Mouse (Mus musculus): ENCODE measurements at regions not wholly inside any gene's neighbourhood (a gene's known extent, or its start where the extent isn't known, plus 50 kb on each side); places are given as distances from the start of the nearest gene placed in this dataset.
"Not testable (repeated sequence)": the region's sequence is repeated elsewhere in the genome, so short reads cannot be mapped to it uniquely, and the experiment has no call there.

DNA sequence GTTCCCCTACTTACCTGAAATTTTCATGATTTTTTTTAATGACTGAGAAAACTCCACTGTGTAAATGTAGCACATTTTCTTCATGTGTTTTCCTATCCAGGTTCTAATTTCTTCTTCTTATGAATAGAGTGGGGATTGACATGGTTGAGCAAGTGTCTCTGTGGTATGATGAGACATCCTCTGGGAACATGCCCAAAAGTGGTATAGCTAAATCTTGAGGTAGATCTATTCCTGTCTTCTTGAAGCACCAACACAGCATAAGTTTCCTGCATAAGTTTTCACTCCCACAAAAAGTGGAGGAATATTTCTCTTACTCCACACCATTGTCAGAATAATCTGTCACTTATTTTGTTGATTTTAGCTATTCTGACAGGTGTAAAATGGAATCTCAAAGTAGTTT, 161.1 kb upstream of the Oprm1 start:
- ATAC-seq (replicated peaks; ENCODE audit: insufficient number of reproducible peaks, insufficient read depth, low FRiP score, low read depth) = no peak

DNA sequence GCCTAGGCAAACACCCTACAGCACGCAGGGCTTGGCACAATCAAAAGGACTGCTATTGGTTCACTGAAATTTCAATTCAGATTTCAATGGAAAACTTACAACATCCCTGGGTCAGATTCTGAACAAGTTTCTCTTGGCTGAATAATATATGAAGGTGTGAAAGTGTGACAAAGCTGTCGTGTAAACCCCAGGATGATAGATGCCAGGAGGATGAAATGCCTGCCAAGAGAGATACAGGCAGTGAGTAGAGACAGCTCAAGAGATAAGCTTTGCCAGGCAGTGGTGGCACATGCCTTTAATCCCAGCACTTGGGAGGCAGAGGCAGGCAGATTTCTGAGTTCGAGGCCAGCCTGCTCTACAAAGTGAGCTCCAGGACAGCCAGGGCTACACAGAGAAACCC, 159.7 kb upstream of the Oprm1 start:
- not testable (repeated sequence) for H3K27me3 ChIP-seq; H3K9me3 ChIP-seq (replicated peaks); H3K9ac ChIP-seq; H3K27ac ChIP-seq; H3K36me3 ChIP-seq; H3K4me3 ChIP-seq; H3K4me1 ChIP-seq (replicated peaks); H3K4me2 ChIP-seq; ATAC-seq (replicated peaks; ENCODE audit: insufficient number of reproducible peaks, insufficient read depth, low FRiP score, low read depth)
- WGBS = 67% methylated on average over 3 of the region's 3 CpGs

More for the DNA sequence above, 161.1 kb upstream of the Oprm1 start:
- Histone ChIP-seq H3K27ac (no peak overlapping the region), H3K4me3 (no peak overlapping the region), H3K9me3 (replicated peaks) (no peaks in the 10 kb centered on the region), H3K4me2 (no peak overlapping the region), H3K36me3 (no peaks in the 10 kb centered on the region), H3K9ac (no peak overlapping the region), H3K4me1 (replicated peaks) (no peaks in the 10 kb centered on the region), H3K27me3 (no peaks in the 10 kb centered on the region)

DNA sequence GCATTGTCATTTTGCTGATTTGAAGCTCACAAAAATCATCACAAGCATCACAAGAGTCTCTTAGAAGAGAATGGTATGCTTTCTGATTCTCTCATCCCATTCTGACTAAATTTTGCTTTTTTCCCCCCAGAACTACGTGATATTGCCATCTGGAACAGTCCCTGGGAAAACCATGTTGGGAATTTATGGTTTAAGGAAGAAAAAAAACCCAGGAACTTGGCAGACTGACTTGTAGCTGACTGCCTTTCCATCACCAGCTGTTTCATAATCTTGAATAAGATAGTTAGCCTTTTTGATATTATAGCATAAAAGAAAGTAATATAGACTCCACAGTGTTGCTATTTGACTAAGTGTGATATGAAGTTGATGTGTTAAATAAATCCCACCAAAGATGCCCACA, 110.7 kb upstream of the Oprm1 start:
- Histone ChIP-seq H3K9ac (no peak overlapping the region), H3K9me3 (replicated peaks) (no peaks in the 10 kb centered on the region), H3K4me3 (no peak overlapping the region), H3K36me3 (no peaks in the 10 kb centered on the region), H3K27ac (no peak overlapping the region), H3K27me3 (no peaks in the 10 kb centered on the region), H3K4me2 (no peak overlapping the region), H3K4me1 (replicated peaks) (no peaks in the 10 kb centered on the region)
- WGBS = 28% methylated on average over 1 of the region's 1 CpGs
- ATAC-seq (replicated peaks; ENCODE audit: insufficient number of reproducible peaks, insufficient read depth, low FRiP score, low read depth) = no peak

DNA sequence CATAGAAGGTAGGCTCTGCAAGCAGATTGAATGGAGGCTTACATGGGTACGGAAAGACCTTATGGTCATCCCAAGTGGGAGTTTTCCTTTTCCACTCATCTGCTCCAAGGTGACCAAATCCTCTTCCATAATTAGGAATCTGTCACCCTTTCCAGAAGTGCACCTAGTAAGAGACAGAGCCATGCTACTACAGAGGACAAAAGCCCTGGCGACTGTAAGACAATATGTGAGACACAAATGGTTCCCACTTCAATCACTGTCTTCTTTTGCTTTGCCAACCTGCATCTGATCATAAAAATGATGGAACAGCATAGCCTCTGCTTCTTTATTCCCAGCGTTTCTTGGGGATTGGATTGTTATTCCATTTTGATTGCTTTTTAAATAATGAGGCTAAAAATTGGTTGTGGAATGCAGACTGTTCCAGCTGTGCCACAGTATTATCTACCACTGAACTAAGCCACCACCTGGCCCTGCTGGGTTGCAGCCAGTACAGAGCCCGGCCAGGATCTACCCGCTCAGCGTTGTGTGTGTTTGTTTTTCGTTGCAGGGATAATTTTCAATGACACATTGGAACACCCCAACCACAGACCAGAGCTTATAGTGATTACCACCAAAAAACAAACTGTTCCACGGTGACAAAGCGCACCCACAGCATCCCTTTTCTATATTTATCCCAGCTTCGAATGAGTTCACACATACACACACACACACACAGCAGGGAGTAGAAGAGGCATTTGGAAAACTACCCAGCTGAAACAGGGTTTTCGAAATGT, 72.8 kb upstream of the Oprm1 start:
- H3K27me3 ChIP-seq = no peaks in the 10 kb centered on the region
- no peaks in the 10 kb centered on the region for H3K9me3 ChIP-seq (replicated peaks)
- H3K4me3 ChIP-seq = no peak overlapping the region
- WGBS = 67% methylated on average over 11 of the region's 11 CpGs
- no peak overlapping the region for H3K27ac ChIP-seq
- H3K4me2 ChIP-seq = no peak overlapping the region
- H3K4me1 ChIP-seq (replicated peaks) = no peaks in the 10 kb centered on the region
- ATAC-seq (replicated peaks; ENCODE audit: insufficient number of reproducible peaks, insufficient read depth, low FRiP score, low read depth) = no peak
- H3K9ac ChIP-seq = no peak overlapping the region
- no peaks in the 10 kb centered on the region for H3K36me3 ChIP-seq

DNA sequence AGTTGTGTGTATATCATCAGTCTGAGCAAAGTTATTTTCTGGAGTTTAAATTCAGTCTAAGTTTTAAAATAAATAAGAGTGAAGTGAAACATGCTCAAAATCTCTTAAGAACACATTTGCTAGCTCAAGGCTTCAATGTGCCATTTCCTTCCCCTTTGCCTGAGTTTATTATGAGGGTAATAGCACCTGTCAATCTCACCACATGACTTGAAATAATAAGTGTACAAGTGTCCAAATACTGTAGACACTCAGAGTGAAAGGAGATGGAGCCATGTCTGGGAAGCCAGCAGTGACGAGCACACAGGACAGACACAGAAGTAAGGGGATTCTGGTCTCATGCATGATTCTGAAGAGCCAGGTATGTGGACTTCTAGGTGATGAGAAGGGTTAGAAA, 72.2 kb upstream of the Oprm1 start:
- Histone ChIP-seq H3K27me3 (no peaks in the 10 kb centered on the region), H3K4me1 (replicated peaks) (no peaks in the 10 kb centered on the region), H3K4me2 (no peak overlapping the region), H3K36me3 (no peaks in the 10 kb centered on the region), H3K9me3 (replicated peaks) (no peaks in the 10 kb centered on the region), H3K4me3 (no peak overlapping the region), H3K9ac (no peak overlapping the region), H3K27ac (no peak overlapping the region)
- no peak for ATAC-seq (replicated peaks; ENCODE audit: insufficient number of reproducible peaks, insufficient read depth, low FRiP score, low read depth)
- WGBS = 68% methylated on average over 1 of the region's 1 CpGs
